Mouse (Mus musculus) thymus, postnatal 10 days (tissue): Measurements from ENCODE around the gene Lrrc46.
A peak's percentile ranks its signal among the peaks of the same experiment; 100 is the strongest.

Source experiments
- DNase-seq, 2 experiments: peaks; one replicate each; pipeline ENCODE4 v3.0.0; 2021; ENCODE audit warnings: low spot score in 2 of 2

Gene Lrrc46

DNA sequence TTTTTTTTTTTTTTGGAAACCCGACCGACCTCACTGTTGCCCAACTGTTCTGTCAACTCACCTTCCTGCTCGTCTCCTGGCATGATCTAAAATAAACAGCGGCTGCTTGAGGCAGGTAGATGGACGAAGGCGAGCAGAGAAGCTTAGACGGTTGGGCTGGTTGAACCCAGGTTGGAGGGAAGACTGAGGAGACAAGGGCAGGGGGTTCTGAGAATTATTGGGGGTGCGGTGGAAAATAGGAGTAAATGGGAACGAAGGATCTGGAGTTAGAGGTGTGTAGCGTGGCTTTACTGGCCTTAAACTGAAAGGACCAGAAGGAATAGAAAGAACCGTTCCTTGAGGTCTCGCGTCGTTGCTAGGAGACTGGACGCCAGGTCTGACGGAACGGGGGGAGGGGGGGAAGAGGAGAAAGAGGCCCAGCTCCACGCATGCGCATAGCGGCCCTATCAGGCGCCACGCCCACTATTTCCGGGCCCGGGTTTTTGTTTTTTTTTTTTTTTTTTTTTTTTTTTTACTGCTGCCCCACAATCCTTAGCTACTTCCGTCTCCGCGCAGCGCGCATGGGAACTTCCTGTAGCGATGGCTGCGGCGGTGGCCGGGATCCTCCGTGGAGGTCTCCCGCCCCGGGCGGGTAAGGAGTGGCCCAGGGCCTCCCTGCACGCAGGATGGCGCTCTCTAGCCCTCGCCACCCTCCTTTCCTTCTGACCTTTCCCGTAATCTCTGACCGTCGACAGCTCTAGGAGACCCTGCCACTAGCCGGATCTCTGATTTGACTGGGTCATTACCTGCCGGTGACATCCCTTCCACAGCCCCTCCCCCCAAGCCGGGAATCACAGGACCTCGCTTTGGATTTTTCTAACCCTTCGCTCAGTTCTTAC is at the start of gene Lrrc46, which contains the start of gene Mrpl10:
Gene Lrrc46, minus strand, starts transcription at position 386 of the 878 bp plus-strand sequence.
Gene Mrpl10, plus strand, starts transcription at position 539 of the 878 bp plus-strand sequence.
- DNase-seq = peak; percentile 83 to 95

DNA sequence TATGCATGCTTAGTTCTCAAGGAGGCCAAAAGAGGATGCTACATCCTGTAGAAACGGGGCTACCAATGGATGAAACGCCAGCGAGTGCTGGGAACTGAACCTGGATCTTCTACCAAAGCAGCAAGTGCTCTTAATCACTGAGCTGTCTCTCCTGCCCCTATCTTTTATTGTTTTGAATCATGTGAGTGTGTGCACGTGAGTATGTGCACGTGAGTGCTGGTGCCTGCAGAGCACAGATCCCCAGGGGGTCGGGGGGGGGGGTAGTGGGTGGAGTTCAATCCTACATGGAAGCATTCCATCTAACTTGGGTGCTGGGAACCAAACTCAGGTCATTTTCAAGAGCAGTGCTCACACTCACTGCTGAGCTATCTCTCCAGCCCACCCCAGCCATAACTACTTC is 45.2 kb upstream of the Lrrc46 start:
- no peak for DNase-seq

DNA sequence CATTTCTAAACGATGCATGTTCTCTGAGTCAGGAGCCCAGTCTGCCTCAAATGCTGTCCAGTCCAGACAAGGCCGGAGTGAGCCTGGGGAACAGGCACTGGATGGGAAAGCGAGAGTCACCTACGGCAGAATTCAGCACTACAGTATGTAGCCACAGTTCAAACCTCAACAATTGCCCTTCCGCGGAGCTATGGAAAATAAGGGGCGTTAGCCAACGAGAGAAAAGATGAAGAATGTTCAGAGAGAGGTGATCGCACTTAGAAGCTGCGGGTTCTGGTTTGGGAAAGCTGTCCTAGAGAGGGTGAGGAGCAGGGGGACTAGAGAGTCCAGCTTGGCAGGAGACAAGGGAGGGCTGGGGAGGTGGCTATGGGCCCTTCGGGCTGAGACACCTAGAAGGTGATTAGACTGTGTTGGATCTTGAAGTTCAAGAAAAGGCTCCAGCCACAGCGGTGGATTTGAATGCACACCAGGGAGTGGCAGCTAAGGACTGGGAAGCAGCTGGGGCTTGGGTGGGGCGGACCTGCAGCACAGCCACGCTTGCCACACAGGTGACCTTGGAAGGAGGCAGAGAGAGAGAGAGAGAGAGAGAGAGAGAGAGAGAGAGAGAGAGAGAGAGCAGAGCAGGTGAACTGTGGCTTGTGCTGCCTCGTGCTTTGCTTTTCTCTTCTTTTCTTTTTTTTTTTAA is 43.8 kb upstream of the Lrrc46 start:
- no peak for DNase-seq

- no peak for DNase-seq
Measured at GRCm38 (mm10) chr11:97083401-97084140, 42.4 kb upstream of the Lrrc46 start.

DNA sequence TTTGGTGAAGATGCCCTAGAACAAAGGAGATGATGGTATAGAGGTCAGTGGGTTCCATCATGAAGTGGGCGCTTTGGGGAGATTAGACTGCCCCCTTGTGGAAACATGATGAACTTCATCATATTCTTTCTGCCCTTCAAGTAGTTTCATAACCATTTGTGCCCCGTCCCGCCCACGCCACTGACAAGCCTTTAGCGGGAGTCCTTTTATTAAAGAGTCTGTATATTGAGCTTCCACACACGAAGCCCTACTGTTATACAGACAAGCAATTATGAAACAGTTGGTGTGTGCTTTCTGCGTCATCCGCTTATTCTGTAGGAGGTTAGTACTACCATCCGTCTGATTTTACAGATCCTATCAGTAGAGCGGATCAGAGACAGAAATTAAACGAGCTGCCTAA is 41.8 kb upstream of the Lrrc46 start:
- DNase-seq = peak in 1 of 2 experiments; percentile 34

GRCm38 (mm10) chr11:97080291-97080690 is 39.1 kb upstream of the Lrrc46 start:
- no peak for DNase-seq

- no peak for DNase-seq
Measured at GRCm38 (mm10) chr11:97078751-97079150, 37.5 kb upstream of the Lrrc46 start.

DNA sequence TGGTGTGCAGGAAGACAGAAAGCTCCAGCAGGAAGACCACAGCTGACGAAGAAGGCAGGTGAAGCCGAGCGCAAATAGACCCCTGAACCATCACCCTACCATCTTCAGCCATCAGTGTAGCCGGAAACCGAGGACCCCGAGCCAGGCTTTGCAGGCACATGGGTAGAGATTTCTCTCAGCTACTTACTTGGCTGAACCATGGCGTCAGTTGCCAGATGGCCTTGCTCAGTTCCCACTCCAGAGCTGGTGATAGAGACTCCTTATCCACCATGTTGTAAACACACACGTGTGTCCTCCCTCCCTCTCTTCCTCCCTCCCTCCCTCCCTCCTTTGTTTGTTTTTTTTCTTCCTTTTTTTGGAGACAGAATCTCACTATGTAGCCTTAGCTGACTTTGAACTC is 33.0 kb upstream of the Lrrc46 start:
- DNase-seq = no peak

- peak in 1 of 2 experiments; percentile 27 for DNase-seq
Measured at GRCm38 (mm10) chr11:97072533-97072932, 31.3 kb upstream of the Lrrc46 start.

DNA sequence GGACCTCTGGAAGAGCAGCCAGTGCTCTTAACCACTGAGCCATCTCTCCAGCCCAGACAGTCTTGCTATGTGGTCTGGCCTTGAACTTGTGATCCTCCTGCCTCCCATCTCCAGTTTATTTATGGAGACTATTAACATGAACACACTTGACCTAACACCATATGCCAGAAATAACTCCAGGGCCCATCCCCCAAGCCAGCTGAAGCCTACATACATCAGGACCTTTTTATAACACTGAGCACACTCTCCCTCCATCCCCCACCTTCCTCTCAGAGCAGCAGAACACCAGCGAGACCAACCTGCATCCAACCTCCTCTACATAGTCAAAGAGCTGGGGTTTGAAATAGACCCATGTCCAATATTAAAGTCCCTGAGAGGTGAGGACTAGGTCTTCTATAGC is 29.9 kb upstream of the Lrrc46 start:
- no peak for DNase-seq

DNA sequence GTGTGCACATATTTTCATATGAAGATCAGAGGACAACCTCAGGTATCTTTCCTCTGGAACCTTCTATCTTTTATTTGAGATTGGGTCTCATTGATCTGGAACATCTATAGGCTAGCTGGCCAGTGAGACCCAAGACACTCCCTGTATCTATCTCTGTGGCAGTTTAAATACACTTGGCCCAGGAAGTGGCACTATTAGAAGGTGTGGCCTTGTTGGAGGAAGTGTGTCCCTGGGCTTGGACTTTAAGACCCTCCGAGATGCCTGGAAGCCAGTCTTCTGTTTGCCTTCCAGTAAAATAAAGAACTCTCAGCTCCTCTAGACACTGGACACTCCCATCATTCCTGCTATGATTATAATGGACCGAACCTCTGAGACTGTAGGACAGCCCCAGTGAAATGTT is 28.6 kb upstream of the Lrrc46 start:
- no peak for DNase-seq

- no peak for DNase-seq
Measured at GRCm38 (mm10) chr11:97069333-97069732, 28.1 kb upstream of the Lrrc46 start.

- DNase-seq = no peak
Measured at GRCm38 (mm10) chr11:97066656-97067360, 25.6 kb upstream of the Lrrc46 start.

DNA sequence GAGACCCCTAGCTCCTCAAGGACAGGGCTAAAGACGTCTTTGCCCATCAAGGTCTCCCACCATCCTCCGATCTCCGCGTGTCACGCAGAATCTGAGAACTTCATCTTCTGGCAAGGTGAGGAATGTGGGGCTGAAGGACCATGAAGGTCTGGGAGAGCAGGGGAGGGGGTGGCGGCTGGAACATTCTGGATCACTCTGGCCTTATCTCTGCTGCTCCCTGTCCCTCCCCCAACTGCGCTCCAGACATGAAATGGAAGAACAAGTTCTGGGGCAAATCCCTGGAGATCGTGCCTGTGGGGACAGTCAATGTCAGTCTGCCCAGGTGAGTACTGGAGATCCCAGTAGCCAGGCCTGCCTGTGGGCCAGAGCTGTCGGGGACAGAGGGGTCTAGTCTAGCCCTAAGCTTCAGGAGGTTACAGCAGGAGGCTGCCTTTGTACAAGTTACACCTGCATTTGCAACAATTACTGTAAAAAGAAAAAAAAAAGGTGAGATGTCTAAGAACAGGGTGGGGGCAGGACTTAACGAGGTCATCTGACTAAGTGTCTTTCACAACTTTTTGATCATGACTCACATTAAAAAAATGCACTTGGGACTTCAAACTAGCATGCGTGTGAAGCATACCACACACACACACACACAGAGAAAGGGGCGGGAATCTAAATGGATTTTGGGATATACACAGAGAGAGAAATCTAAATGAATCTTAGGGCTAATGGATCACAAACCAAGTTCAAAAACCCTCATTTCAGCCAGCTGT is 24.5 kb upstream of the Lrrc46 start:
- DNase-seq = no peak

GRCm38 (mm10) chr11:97063921-97064295 is 22.7 kb upstream of the Lrrc46 start:
- no peak for DNase-seq

DNA sequence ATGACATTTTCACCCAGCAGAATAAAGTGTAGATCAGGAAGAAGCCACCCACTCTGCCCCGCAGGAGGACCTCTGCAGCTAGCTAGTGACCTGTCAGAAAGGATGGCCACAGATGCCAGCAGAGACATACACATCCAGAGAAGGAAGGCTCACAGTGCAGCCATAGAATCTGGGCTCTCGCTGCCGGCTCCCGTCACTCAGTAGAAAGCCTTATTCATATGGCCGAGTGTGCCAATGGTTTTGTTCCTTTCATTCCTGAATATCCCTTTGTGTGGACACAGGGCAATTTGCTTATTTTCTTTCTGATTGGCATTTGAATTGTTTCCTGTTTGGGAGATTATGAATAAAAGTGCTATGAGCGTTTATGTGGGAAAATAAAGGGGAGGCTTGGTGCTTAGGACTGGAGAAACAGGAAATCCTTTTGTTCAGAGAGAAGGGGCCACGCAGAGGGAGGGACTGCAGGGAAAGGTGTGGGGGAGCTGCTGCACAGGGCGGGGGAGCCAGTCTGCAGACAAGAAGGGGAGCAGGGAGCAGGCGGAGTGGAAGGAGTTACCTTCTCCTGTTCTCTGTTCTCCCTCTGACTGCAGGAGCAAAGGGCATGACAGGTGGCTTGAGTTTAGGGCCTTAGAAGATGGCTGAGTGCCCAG is 22.2 kb upstream of the Lrrc46 start:
- no peak for DNase-seq

GRCm38 (mm10) chr11:97052219-97052646 is 11.0 kb upstream of the Lrrc46 start:
- no peak for DNase-seq

- no peak for DNase-seq
Measured at GRCm38 (mm10) chr11:97050944-97051586, 9.9 kb upstream of the Lrrc46 start.

GRCm38 (mm10) chr11:97050216-97050943 is 9.2 kb upstream of the Lrrc46 start, which contains the start of gene Osbpl7:
Osbpl7 (plus strand) TSS chr11:97050628.
- DNase-seq = peak; percentile 77 to 86
